Mouse (Mus musculus) frontal cortex, adult (tissue): ENCODE data around the gene Arg2.
A peak's percentile ranks its signal among the peaks of the same experiment; 100 is the strongest.
"Not testable (repeated sequence)": the region's sequence is repeated elsewhere in the genome, so short reads cannot be mapped to it uniquely, and the experiment has no call there.

Experiments
- ATAC-seq: cut with Nextera tagmentation; 2 replicates; pipeline ENCODE4 v1.9.2; 2017; ENCODE audit warnings: mild to moderate bottlenecking, moderate library complexity, mixed read lengths; ENCODE audit not compliant: low TSS enrichment

Arg2 gene

DNA sequence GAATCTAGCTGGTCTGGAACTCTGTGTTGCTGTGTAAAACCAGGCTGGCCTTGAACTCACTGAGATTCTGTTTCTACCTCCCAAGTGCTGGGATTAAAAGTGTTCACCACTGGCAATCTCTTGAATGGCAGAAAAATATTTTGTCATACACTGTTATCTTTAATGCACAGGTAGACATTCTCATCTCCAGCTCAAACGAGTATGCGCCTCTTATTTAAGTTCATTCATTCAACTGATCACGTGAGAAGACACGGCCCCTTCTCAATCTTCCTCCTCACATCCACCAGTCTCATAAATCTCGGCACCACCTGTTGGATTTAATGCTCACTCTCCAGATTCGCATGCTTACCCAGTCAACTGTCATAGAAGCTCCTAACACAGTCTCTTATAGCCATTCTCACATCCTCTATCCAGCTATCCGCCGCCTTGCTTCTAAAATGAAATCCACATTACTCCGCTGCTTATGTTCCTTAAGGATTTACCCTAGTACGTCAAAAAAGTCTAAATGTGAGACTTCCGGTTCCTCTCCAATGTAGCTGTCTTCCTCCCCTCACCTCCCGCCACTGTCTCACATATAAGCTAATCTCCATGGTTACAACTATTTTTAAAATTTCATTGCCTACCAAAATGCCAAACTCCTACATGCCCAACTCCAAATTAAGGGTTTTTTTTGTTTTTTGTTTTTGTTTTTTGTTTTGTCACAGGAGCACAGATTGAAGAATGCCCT is 40.9 kb downstream of the Arg2 start:
- ATAC-seq: peak; percentile 31; the same call in 1 of the 2 replicates

- ATAC-seq: peak; percentile 96
Measured at GRCm38 (mm10) chr12:79172019-79172941, 41.7 kb downstream of the Arg2 start, which contains the start of gene Vti1b. Gene Vti1b, minus strand, starts transcription at chr12:79172667.

- ATAC-seq: no peak
Measured at GRCm38 (mm10) chr12:79173721-79174120, 43.1 kb downstream of the Arg2 start.

GRCm38 (mm10) chr12:79175998-79176397 is 45.4 kb downstream of the Arg2 start:
- no peak for ATAC-seq

GRCm38 (mm10) chr12:79185160-79185559 is 54.6 kb downstream of the Arg2 start:
- not testable (repeated sequence) for ATAC-seq

- peak; percentile 94 for ATAC-seq
Measured at GRCm38 (mm10) chr12:79190931-79191673, 60.5 kb downstream of the Arg2 start.

- peak; percentile 95 for ATAC-seq
Measured at GRCm38 (mm10) chr12:79191701-79192100, 61.1 kb downstream of the Arg2 start.

GRCm38 (mm10) chr12:79192193-79192592 is 61.6 kb downstream of the Arg2 start, which contains the start of gene Rdh11:
Gene Rdh11, minus strand, starts transcription at chr12:79192293.
- no peak for ATAC-seq

GRCm38 (mm10) chr12:79193441-79193840 is 62.9 kb downstream of the Arg2 start:
- ATAC-seq: no peak

DNA sequence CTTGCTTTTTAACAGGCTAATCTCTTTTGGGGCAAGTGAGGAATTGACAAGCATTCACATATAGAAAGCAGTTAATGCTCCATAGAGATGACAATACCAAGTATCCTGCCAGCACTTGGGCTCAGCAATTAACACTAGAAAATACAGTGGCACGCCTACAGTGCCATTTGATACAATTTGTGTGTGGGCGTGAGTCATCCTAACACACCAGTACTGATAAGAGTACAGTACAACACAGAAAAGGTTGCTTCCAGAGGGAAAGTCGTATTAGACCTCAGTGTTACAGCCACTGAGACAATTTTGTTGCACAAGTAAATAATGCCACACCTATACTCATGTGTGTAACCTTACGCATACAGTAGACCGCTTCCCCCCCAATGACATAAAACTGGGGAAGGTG is 66.5 kb downstream of the Arg2 start:
- ATAC-seq: no peak

DNA sequence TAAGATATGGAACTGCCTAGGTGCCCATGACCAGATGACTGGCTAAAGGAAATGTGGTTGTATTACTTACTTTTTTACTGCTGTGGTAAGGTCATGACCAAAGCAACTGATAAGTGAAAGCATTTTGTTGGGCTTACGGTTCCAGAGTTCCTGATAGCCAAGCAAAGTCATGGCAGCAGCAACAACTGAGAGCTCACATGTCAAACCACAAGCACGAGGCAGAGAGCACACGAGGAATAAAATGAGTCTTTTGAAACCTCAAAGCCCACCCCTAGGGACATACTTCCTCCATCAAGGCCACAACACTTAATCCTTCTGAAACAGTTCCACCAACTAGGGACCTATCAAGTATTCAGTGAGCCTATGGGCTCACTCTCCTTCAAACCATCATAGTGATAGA is 71.3 kb downstream of the Arg2 start:
- no peak for ATAC-seq
